Mouse (Mus musculus) lung, postnatal 0 days (tissue): ENCODE measurements around the gene Hoxa5.

Experiments used
- CTCF ChIP-seq: IDR thresholded peaks from 2 replicates; pipeline ENCODE4 v1.5.1; 2016; ENCODE audit warnings: antibody characterized with exemption, mild to moderate bottlenecking
- EP300 ChIP-seq: IDR thresholded peaks from 2 replicates; pipeline ENCODE4 v1.6.1; 2016; ENCODE audit warnings: antibody characterized with exemption, mild to moderate bottlenecking, control low read depth

DNA sequence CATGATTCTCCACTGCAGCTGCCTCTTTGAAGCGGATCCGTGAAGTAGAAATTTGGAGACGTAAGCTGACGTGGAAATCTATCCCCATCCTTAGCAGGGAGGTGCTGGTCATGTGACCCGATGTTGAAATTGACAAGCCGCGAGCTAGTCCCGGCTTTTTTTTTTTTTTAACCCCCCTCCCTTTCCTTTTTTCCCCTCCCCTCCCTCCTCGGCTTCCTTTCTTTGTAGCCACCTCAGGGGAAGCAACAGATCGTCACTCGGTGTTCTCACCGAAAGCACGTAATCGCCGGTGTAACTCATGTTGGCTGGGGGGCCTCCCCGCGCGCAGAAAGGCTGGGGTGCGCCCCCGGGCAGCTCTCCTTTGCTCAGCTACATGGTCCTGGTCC lies 41.4 kb upstream of the Hoxa5 start, which contains the start of gene Hoxa11:
- no peak for TF ChIP-seq CTCF
- no peak for TF ChIP-seq EP300
